Mouse (Mus musculus) ovary, postnatal 14 days (tissue): ENCODE measurements around the gene Olfr523.

Experiments used
- DNase-seq: peaks from one replicate; pipeline ENCODE4 v3.0.0; 2022; ENCODE audit warnings: low spot score

Gene Olfr523

GRCm38 (mm10) chr7:140180692-140181091, 7.7 kb downstream of the Olfr523 start:
- DNase-seq = no peak

GRCm38 (mm10) chr7:140184206-140184605, 11.2 kb downstream of the Olfr523 start:
- no peak for DNase-seq

- peak; percentile 18 for DNase-seq
These were observed 13.9 kb downstream of the Olfr523 start for GRCm38 (mm10) chr7:140186646-140187620.

GRCm38 (mm10) chr7:140187721-140188390, 14.8 kb downstream of the Olfr523 start:
- no peak for DNase-seq

GRCm38 (mm10) chr7:140188391-140189328, 15.6 kb downstream of the Olfr523 start:
- no peak for DNase-seq

GRCm38 (mm10) chr7:140190435-140190834, 17.4 kb downstream of the Olfr523 start:
- DNase-seq = no peak

GRCm38 (mm10) chr7:140192445-140192844, 19.4 kb downstream of the Olfr523 start:
- DNase-seq = no peak

- DNase-seq = no peak
These were observed 19.8 kb downstream of the Olfr523 start for GRCm38 (mm10) chr7:140192851-140193250.

- DNase-seq = no peak
These were observed 21.0 kb downstream of the Olfr523 start for GRCm38 (mm10) chr7:140194031-140194430.

GRCm38 (mm10) chr7:140196002-140196401, 23.0 kb downstream of the Olfr523 start:
- no peak for DNase-seq

GRCm38 (mm10) chr7:140201090-140201489, 28.1 kb downstream of the Olfr523 start:
- no peak for DNase-seq

GRCm38 (mm10) chr7:140205864-140206263, 32.8 kb downstream of the Olfr523 start, which contains the start of gene Olfr524:
Olfr524 (minus strand) TSS chr7:140205964.
- DNase-seq = no peak

GRCm38 (mm10) chr7:140206904-140207303, 33.9 kb downstream of the Olfr523 start:
- DNase-seq = no peak

- no peak for DNase-seq
These were observed 35.1 kb downstream of the Olfr523 start for GRCm38 (mm10) chr7:140208153-140208552.

GRCm38 (mm10) chr7:140208677-140209076, 35.7 kb downstream of the Olfr523 start:
- DNase-seq = no peak

GRCm38 (mm10) chr7:140213841-140214240, 40.8 kb downstream of the Olfr523 start:
- no peak for DNase-seq

GRCm38 (mm10) chr7:140217967-140218366, 45.0 kb downstream of the Olfr523 start, which contains the start of gene Cd163l1:
Cd163l1 (plus strand) TSS chr7:140218267.
- no peak for DNase-seq

GRCm38 (mm10) chr7:140219268-140219667, 46.3 kb downstream of the Olfr523 start:
- no peak for DNase-seq

GRCm38 (mm10) chr7:140220375-140220774, 47.4 kb downstream of the Olfr523 start:
- DNase-seq = no peak

- DNase-seq = no peak
These were observed 51.2 kb downstream of the Olfr523 start for GRCm38 (mm10) chr7:140224209-140224608.
